Mouse (Mus musculus) midbrain, embryonic 13.5 days (tissue): Measurements from ENCODE around the gene Syt7. TPM values are rescaled to one million over a fixed set of nuclear protein-coding genes. Genes with fewer than 3 reads are reported as not detected.

Source experiments
- ATAC-seq: fragments of 200-750 bp; cut with Nextera tagmentation; 2 replicates; pipeline ENCODE4 v1.8.0; 2017; ENCODE audit warnings: mild to moderate bottlenecking, moderate TSS enrichment, moderate library complexity
- H3K27ac ChIP-seq: fragments of 300-500 bp; sonication (generic); 2 replicates; pipeline ENCODE4 v1.5.1; 2015; ENCODE audit warnings: inconsistent platforms, mild to moderate bottlenecking, moderate library complexity
- H3K27me3 ChIP-seq: fragments of 300-500 bp; sonication (generic); 2 replicates; pipeline ENCODE4 v1.6.1; 2015; ENCODE audit warnings: mild to moderate bottlenecking, inconsistent platforms
- H3K36me3 ChIP-seq: fragments of 300-500 bp; sonication (generic); 2 replicates; pipeline ENCODE4 v1.6.1; 2015; ENCODE audit warnings: mild to moderate bottlenecking, inconsistent platforms
- H3K4me1 ChIP-seq: fragments of 300-500 bp; sonication (generic); replicated peaks from 2 replicates; pipeline ENCODE4 v1.6.1; 2015; ENCODE audit warnings: inconsistent platforms
- H3K4me2 ChIP-seq: fragments of 300-500 bp; sonication (generic); replicated peaks from 2 replicates; pipeline ENCODE4 v1.6.1; 2015; ENCODE audit warnings: moderate library complexity, mild to moderate bottlenecking, inconsistent platforms
- H3K4me3 ChIP-seq: fragments of 300-500 bp; sonication (generic); replicated peaks from 2 replicates; pipeline ENCODE4 v1.5.1; 2015; ENCODE audit warnings: mild to moderate bottlenecking, inconsistent platforms
- H3K9ac ChIP-seq: fragments of 300-500 bp; sonication (generic); replicated peaks from 2 replicates; pipeline ENCODE4 v1.6.1; 2015; ENCODE audit warnings: mild to moderate bottlenecking, inconsistent platforms
- H3K9me3 ChIP-seq: fragments of 300-500 bp; sonication (generic); 2 replicates; pipeline ENCODE4 v1.6.1; 2016; ENCODE audit warnings: mild to moderate bottlenecking, inconsistent platforms
- WGBS: fragments of 180-500 bp; shearing (Covaris S2); methylation state at CpG from one replicate; pipeline ENCODE4 v1.1.7; 2015; 5-methylcytosine and 5-hydroxymethylcytosine counted together
- polyA plus RNA-seq: library from polyadenylated mRNA; unstranded; fragments of >200 nt; fragmentation: Nextera tagmentation; extraction: Ambion mirVana; gene quantifications from 2 replicates; pipeline ENCODE4 v1.2.1, GENCODE M21; 2015

Gene Syt7
- polyA plus RNA-seq, 1 experiment from 2014 or later = 8.8 TPM

GRCm38 (mm10) chr19:10359105-10359946, 29.6 kb upstream of the Syt7 start:
- Histone ChIP-seq H3K4me3 (no peak overlapping the region), H3K36me3 (no peaks in the 10 kb centered on the region), H3K27ac (no peak overlapping the region), H3K9me3 (no peaks in the 10 kb centered on the region), H3K27me3 (no peaks in the 10 kb centered on the region), H3K4me1 (peaks cover 32% of the 10 kb centered on the region), H3K4me2 (no peak overlapping the region), H3K9ac (no peak overlapping the region)
- 91% methylated on average over 8 of the region's 8 CpGs for WGBS
- no peak for ATAC-seq

DNA sequence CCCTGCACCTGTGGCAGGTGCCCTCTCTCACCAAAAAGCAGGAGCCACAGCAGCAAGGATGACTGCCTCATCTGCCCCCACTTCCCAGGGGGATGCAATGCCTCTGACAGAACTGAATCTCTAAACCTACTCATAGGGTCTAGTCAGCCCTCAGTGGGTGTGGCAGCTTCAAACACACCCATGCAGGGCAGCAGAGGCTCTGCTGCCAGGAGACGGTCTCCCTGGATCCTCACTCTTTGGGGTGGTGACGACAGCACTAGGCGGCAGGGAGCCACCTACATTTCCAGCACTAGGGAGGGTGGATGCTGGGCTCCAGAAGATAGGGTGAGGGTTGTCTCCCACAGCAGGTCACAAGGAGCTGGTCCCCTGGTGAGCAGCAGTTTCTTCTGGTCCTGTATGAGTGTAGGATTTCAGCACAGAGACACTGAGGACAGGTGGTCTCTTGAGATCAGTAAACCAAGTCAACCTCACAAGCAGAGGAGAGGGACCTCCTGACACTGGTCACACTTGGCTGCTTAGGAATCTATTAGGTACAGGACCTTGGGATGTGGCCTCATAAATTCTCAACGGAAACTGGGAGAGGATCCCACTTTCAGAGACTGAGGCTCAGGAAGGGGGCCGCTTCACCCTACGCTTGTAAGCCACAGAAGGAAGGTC, 26.3 kb upstream of the Syt7 start:
- Histone ChIP-seq H3K4me3 (no peak overlapping the region), H3K27me3 (no peaks in the 10 kb centered on the region), H3K9me3 (no peaks in the 10 kb centered on the region), H3K4me2 (no peak overlapping the region), H3K9ac (no peak overlapping the region), H3K4me1 (peaks cover 11% of the 10 kb centered on the region), H3K36me3 (no peaks in the 10 kb centered on the region), H3K27ac (no peak overlapping the region)
- no peak for ATAC-seq
- 72% methylated on average over 6 of the region's 6 CpGs for WGBS

- Histone ChIP-seq H3K27me3 (no peaks in the 10 kb centered on the region), H3K27ac (no peak overlapping the region), H3K36me3 (no peaks in the 10 kb centered on the region), H3K9me3 (no peaks in the 10 kb centered on the region), H3K4me2 (no peak overlapping the region), H3K4me1 (peaks cover 8% of the 10 kb centered on the region; the same call in 1 of the 2 replicates), H3K9ac (no peak overlapping the region), H3K4me3 (no peak overlapping the region)
- 10% methylated on average over 7 of the region's 7 CpGs for WGBS
- peak; percentile 49; the same call in 1 of the 2 replicates for ATAC-seq
These were observed 25.0 kb upstream of the Syt7 start for GRCm38 (mm10) chr19:10363869-10364268.

DNA sequence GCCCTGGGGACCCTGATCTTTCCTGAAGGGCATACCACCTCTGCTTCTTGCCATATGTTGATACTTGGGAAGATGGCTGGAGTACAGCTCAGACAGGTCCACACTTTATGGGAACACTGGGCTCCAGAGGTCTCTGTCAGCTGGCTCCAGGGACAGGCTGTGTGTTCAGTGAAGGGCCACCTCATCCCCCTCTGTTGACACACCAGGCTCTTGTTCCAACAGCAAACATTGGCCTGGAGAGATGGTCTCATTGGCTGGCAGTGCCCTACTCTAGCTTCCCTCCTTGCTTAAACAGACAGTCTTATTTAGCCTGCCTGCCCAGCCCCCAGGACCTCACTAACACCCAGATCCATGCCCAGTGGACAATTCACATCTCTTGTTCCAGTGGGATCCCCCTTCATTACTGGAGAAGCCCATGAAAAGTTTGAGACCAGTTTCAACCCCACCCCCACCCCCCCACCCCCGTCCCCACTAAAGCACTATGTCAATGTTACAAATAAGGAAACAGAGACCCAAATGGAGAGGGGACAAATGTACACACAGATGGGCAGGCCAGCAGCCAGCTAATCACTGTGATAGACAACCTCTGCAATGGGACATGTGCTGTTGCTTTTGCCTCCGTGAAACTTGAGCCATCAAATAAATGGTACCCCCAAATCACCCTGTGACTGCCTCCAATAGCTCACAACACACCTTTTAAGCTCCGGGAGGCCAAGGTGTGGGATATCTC, 22.6 kb upstream of the Syt7 start:
- Histone ChIP-seq H3K4me3 (no peak overlapping the region), H3K9me3 (no peaks in the 10 kb centered on the region), H3K4me2 (no peak overlapping the region), H3K36me3 (no peaks in the 10 kb centered on the region), H3K9ac (no peak overlapping the region), H3K4me1 (peaks cover 8% of the 10 kb centered on the region; the same call in 1 of the 2 replicates), H3K27me3 (no peaks in the 10 kb centered on the region), H3K27ac (no peak overlapping the region)
- 77% methylated on average over 3 of the region's 3 CpGs for WGBS
- ATAC-seq = no peak

GRCm38 (mm10) chr19:10367802-10368201, 21.1 kb upstream of the Syt7 start:
- Histone ChIP-seq H3K36me3 (no peaks in the 10 kb centered on the region), H3K27me3 (no peaks in the 10 kb centered on the region), H3K9me3 (no peaks in the 10 kb centered on the region), H3K4me1 (peaks cover 8% of the 10 kb centered on the region; the same call in 1 of the 2 replicates), H3K27ac (no peak overlapping the region), H3K4me2 (no peak overlapping the region), H3K4me3 (no peak overlapping the region), H3K9ac (no peak overlapping the region)
- 92% methylated on average over 7 of the region's 7 CpGs for whole genome bisulfite sequencing
- no peak for ATAC-seq

DNA sequence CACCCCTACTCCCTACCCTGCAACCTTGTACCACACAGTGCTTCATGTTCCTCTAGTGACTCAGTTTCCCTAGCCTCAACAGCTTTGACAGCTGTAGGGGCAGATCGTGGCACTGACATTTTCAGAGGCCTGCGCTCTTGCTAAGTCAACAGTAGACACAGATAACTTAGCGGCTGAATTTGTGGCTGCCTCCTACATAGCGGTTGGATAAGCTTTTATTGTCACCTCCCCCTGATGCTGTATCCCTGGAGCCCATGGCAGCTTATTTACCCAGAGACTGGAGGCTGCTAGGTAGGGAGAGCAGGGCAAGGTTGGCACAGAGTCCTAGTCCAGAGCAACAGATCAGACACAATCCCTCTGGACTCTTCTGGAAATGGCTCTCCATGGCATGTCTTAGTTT, 19.0 kb upstream of the Syt7 start:
- Histone ChIP-seq H3K27ac (no peak overlapping the region), H3K9ac (no peak overlapping the region), H3K27me3 (no peaks in the 10 kb centered on the region), H3K36me3 (no peaks in the 10 kb centered on the region), H3K4me3 (no peak overlapping the region), H3K9me3 (no peaks in the 10 kb centered on the region), H3K4me1 (no peaks in the 10 kb centered on the region), H3K4me2 (no peak overlapping the region)
- ATAC-seq = no peak
- WGBS = 88% methylated on average over 4 of the region's 4 CpGs

- WGBS = 56% methylated on average over 1 of the region's 1 CpGs
- Histone ChIP-seq H3K4me2 (no peak overlapping the region), H3K9me3 (no peaks in the 10 kb centered on the region), H3K4me3 (no peak overlapping the region), H3K36me3 (no peaks in the 10 kb centered on the region), H3K9ac (no peak overlapping the region), H3K4me1 (no peaks in the 10 kb centered on the region), H3K27ac (no peak overlapping the region), H3K27me3 (no peaks in the 10 kb centered on the region)
- no peak for ATAC-seq
These were observed 15.7 kb upstream of the Syt7 start for GRCm38 (mm10) chr19:10373191-10373590.

GRCm38 (mm10) chr19:10375260-10375659, 13.6 kb upstream of the Syt7 start:
- ATAC-seq = no peak
- WGBS = 83% methylated on average over 5 of the region's 5 CpGs
- Histone ChIP-seq H3K36me3 (no peaks in the 10 kb centered on the region), H3K27ac (no peak overlapping the region), H3K9ac (no peak overlapping the region), H3K9me3 (no peaks in the 10 kb centered on the region), H3K4me2 (no peak overlapping the region), H3K27me3 (no peaks in the 10 kb centered on the region), H3K4me3 (no peak overlapping the region), H3K4me1 (no peaks in the 10 kb centered on the region)

DNA sequence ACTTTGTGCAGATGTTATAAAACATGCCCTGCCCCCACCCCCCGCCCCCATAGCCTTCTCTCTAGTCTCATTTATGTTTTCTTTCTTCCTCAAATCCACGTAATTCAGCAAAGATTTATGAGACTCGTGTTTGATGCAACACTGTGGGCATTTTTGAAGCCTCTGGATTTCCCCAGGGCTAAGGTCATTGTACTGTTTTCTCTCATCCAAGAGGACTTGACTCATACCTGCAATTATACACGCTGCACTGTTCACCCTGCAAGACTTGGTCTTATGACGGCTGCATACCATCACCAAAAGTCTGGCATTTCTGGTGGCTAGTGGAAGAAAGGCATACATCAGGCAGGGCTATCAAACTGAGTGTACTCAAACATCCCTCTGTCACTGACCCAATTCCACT, 8.9 kb upstream of the Syt7 start:
- 85% methylated on average over 5 of the region's 5 CpGs for WGBS
- ATAC-seq = no peak
- Histone ChIP-seq H3K9me3 (no peaks in the 10 kb centered on the region), H3K4me1 (peaks cover 10% of the 10 kb centered on the region; the same call in 1 of the 2 replicates), H3K27me3 (no peaks in the 10 kb centered on the region; the same call in 1 of the 2 replicates), H3K9ac (no peak overlapping the region), H3K4me2 (no peak overlapping the region), H3K4me3 (no peak overlapping the region), H3K27ac (no peak overlapping the region), H3K36me3 (no peaks in the 10 kb centered on the region)

DNA sequence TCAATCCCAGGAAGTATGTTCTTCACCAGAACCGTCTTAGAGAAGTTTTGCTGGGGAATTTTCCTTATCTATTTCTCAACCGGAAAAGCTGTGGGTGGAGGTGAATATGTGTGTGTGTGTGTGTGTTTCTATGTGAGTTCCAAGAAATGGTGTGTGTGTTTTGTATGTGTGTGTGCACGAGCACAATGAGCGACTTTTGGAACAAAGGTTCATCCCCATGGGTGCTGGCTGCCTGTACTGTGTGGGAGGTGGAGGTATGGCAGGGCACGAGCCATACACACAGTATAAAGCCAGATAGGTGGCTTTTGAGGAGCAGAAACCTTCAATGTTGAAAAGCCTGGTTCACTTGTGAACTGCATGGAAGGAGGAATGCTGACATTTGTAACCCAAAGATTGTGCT, 1.2 kb upstream of the Syt7 start:
- 75% methylated on average over 5 of the region's 5 CpGs for WGBS

DNA sequence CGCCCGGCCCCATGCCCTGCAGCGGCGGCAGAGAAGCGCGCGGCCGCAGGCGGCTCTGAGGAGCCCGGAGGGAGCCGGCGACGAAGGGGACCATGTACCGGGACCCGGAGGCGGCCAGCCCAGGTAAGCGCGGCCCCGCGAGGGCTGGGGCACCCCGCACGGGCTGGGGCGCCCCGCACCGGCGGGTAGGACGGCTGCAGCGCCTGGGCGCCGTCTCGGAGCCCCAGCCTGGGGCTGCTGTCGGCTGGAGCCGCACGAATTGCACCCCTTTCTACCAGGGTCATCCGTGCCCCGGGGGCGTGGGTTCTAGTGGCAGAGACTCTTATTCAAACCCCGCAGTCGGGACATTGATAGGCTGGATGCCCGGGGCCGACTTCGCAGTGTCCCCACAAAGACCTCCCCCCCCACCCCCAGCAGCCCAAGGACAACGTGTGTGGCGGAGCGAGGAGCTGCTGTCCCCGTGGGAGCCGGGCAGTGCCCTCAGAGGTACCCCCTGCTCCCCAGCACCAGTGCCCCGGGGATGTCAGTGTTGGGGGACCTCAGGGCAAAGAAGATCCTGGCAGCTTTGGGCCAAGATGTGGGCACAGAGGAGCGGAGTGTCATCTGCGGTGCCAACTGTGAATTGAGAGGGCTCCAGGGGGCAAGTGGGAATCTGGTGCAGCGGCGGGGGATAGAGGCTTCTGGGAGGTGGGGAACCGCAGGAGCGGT, 655 bp downstream of the Syt7 start:
- peak; percentile 73 for ATAC-seq
- H3K4me1 ChIP-seq = peaks cover 59% of the 10 kb centered on the region
- WGBS = under 1% methylated on average over 26 of the region's 54 CpGs

More for the DNA sequence above, 1.2 kb upstream of the Syt7 start:
- no peak overlapping the region for H3K4me2 ChIP-seq
- no peaks in the 10 kb centered on the region for H3K36me3 ChIP-seq
- H3K4me3 ChIP-seq = no peak overlapping the region
- peaks cover 40% of the 10 kb centered on the region for H3K4me1 ChIP-seq
- H3K9me3 ChIP-seq = no peaks in the 10 kb centered on the region
- ATAC-seq = no peak
- H3K27ac ChIP-seq = no peak overlapping the region
- peaks cover 23% of the 10 kb centered on the region; the same call in 1 of the 2 replicates for H3K27me3 ChIP-seq
- no peak overlapping the region for H3K9ac ChIP-seq

More for the DNA sequence above, 655 bp downstream of the Syt7 start:
- H3K9me3 ChIP-seq = no peaks in the 10 kb centered on the region
- peak overlapping the region; percentile 71 for H3K27ac ChIP-seq
- peak overlapping the region; percentile 79 for H3K4me2 ChIP-seq
- peaks cover 23% of the 10 kb centered on the region; the same call in 1 of the 2 replicates for H3K27me3 ChIP-seq
- H3K36me3 ChIP-seq = no peaks in the 10 kb centered on the region
- H3K9ac ChIP-seq = peak overlapping the region; percentile 86
- H3K4me3 ChIP-seq = peak overlapping the region; percentile 72
